Mouse (Mus musculus) gonadal fat pad, adult 2 months (tissue): ENCODE data around the gene Qsox1. TPM values are rescaled to one million over a fixed set of nuclear protein-coding genes. Genes with fewer than 3 reads are reported as not detected.

Source experiments
- DNase-seq: peaks from one replicate; pipeline ENCODE4 v3.0.0-alpha.2; 2012; ENCODE audit warnings: low read depth
- polyA plus RNA-seq: library from polyadenylated mRNA; depleted of rRNA; stranded (reverse); fragments of >200 nt; gene quantifications from 2 replicates; pipeline ENCODE4 v1.2.3, GENCODE M21; 2012; rRNA removed

Gene Qsox1
- 244 and 295 TPM in 2 replicates for polyA plus RNA-seq

- DNase-seq, result no peak
Observed at GRCm38 (mm10) chr1:155812581-155813499, at the start of gene Qsox1. Gene Qsox1 (minus strand): TSS chr1:155812889.

- DNase-seq, result no peak
Observed at GRCm38 (mm10) chr1:155854926-155855702, 42.4 kb upstream of the Qsox1 start.

GRCm38 (mm10) chr1:155853009-155853408 lies 40.3 kb upstream of the Qsox1 start:
- DNase-seq, result no peak

- DNase-seq, result peak; percentile 83
Observed at GRCm38 (mm10) chr1:155844235-155844634, 31.5 kb upstream of the Qsox1 start.

GRCm38 (mm10) chr1:155843538-155843937 lies 30.8 kb upstream of the Qsox1 start:
- no peak for DNase-seq

- DNase-seq, result no peak
Observed at GRCm38 (mm10) chr1:155835667-155836066, 23.0 kb upstream of the Qsox1 start.

- DNase-seq, result no peak
Observed at GRCm38 (mm10) chr1:155833610-155834009, 20.9 kb upstream of the Qsox1 start.

GRCm38 (mm10) chr1:155831958-155832357 lies 19.3 kb upstream of the Qsox1 start:
- DNase-seq, result peak; percentile 76

- DNase-seq, result no peak
Observed at GRCm38 (mm10) chr1:155830861-155831260, 18.2 kb upstream of the Qsox1 start.

- DNase-seq, result no peak
Observed at GRCm38 (mm10) chr1:155827703-155828295, 15.1 kb upstream of the Qsox1 start.

- no peak for DNase-seq
Observed at GRCm38 (mm10) chr1:155826803-155827395, 14.2 kb upstream of the Qsox1 start.

- DNase-seq, result no peak
Observed at GRCm38 (mm10) chr1:155825940-155826716, 13.4 kb upstream of the Qsox1 start.

GRCm38 (mm10) chr1:155820646-155821045 lies 8.0 kb upstream of the Qsox1 start:
- no peak for DNase-seq

- no peak for DNase-seq
Observed at GRCm38 (mm10) chr1:155816167-155816566, 3.5 kb upstream of the Qsox1 start.

- no peak for DNase-seq
Observed at GRCm38 (mm10) chr1:155811995-155812580, 601 bp downstream of the Qsox1 start.

- DNase-seq, result no peak
Observed at GRCm38 (mm10) chr1:155810616-155811015, 2.1 kb downstream of the Qsox1 start.

GRCm38 (mm10) chr1:155809706-155810442 lies 2.8 kb downstream of the Qsox1 start:
- DNase-seq, result no peak

GRCm38 (mm10) chr1:155808261-155808660 lies 4.4 kb downstream of the Qsox1 start:
- no peak for DNase-seq

- DNase-seq, result no peak
Observed at GRCm38 (mm10) chr1:155805607-155806006, 7.1 kb downstream of the Qsox1 start.
